Mouse (Mus musculus): ENCODE results near the gene Gys1.
"Not testable (repeated sequence)": the region's sequence is repeated elsewhere in the genome, so short reads cannot be mapped to it uniquely, and the experiment has no call there.

Gene Gys1

DNA sequence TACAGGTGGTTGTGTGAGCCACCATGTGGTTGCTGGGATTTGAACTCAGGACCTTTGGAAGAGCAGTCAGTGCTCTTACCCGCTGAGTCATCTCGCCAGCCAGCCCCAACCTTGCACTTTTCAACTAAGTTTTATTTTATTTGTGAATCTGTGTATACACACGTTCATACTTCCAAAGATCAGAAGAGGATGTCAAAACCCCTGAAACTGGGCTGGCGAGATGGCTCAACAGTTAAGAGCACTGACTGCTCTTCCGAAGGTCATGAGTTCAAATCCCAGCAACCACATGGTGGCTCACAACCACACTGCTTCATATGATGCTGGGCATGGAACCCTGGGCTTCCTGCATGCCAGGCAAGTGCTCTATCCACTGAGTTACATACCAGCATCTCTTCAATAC is 50.3 kb downstream of the Gys1 start:
- not testable (repeated sequence) for DNase-seq

DNA sequence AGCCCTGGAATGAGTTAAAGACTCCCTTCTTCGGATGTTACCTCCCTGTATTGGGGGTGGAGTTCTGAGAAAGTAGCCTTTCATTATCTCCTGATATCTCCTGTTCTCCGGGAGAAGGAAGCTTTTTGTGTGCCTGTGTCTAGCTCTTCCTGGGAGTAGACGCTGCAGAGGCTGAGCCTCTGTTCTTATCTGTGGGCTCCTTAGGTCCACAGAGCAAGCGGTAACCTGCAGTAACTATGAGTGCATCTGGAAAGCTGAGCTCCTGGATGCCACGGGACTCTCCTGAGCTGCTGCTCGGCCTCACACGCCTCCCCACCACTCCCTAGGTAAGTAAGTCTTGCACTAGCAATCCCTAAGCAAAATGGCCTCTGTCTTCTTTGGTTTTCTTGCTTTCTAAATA is 51.5 kb downstream of the Gys1 start:
- no peak for DNase-seq

DNA sequence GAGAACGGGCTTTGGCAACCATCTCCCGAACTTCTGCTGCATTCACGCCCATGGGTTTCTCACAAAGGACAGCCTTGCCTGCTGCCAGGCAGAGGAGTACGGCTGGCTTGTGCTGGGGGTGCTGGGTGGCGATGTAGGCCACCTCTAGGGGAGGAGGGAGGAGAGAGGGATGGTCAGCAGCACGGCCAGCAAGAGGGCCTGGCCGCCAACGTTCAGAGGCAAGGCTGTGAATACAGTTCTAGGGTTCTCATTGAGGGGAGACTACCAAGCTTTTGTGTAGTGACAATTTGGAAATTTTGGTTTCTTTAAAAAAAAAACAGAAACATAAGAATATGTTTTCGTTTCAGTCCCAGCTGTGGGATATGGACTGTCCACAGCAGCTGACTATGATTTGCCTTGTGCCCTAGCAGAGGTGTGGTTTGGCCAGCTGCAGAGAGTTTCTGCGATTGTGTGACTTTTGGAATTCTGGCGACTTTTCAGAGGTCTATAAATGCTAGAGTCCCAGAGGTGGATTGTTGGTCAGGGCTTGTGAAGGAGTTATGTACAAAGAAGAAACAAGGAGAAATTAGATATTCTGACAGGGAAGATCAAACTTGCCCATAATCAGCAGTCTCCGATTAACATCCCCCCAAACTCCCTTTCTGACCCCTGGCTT is 52.2 kb downstream of the Gys1 start, which contains the start of gene Gm45808:
TSS of gene Gm45808 (minus strand) at position 51 of the 655 bp plus-strand sequence.
- no peak for DNase-seq

DNA sequence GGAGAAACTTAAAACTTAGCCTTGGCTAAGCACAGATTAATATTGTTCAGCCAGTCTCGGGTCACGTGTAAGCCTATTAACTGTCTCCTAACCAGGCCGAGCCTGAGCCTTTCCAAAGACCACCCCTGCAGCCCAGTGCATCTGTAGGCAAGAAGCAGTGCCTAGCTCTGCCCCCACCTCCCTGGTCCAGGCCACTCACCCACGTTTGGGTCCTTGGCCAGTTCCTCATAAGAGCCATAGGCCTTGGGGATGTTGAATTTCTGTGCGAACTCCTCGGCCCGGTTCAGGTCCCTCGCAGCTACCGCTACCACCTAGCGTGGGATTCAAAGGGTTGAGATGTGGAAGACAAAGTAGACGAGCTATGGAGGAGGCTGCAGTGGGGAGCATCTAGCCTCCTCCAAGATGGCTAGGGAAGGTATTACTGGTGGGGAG is 53.2 kb downstream of the Gys1 start:
- DNase-seq: no peak

DNA sequence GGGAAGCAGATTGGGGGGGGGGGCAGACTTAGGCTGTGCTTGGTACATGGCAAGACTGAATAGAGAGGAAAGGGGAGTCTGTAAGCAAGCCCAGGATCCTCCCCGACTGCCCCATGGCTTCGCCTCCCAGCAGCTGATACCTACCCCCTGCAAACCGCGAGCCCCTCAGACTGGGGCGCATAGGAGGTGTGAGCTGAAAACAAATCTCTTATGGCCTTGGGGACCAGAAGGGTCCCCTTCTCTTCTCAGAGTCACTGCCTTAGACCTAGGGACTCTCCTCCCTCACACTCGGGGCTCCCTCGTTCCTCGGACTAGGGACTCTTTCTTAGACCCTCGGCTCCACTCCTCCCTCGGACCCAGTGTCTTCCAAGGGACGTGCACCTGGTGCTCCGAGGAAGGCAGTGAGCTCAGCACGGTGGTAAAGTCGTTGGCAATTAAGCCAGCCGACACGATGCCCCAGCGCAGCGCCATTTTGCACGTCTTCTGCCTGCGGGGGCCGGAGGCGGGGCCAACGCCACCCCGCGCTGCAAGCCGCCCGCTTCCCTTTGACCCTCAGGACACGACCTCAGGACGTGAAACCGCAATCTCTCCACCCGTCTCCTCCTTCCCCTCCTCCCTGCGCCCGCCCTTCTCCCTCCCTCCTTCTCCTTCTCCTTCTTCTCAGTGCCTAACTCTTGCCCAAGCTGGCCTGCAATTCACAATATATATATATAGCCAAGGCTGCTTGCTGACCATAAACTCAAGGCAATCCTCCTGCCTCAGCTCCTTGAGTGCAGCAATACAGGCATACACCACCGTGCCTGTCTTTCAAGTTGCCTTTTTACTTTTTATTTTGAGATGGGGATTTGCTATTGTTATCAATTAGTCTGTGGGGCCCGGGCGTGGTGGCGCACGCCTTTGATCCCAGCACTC is 53.9 kb downstream of the Gys1 start, which contains the start of gene Dhdh:
TSS of gene Dhdh (minus strand) at position 513 of the 912 bp plus-strand sequence.
- peak; percentile 56 to 59 for DNase-seq

DNA sequence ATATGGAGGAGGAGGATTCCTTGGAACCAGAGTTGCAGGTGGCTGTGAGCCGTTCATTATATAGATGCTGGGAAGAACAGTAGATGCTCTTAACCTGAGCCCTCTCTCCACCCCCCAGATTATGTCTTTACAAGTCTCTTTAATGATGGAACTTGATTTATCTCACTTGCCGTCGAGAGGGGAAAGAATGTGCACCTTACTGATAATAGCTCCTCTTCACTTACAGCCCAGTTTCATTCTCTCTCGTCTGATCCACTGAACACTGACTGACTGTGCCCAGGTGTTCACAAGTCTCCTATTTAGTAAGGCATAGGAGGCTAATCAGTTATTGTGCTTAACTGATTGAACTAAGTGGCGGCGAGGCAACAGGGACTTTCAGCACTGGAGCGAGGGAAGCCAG is 54.9 kb downstream of the Gys1 start:
- DNase-seq: no peak

DNA sequence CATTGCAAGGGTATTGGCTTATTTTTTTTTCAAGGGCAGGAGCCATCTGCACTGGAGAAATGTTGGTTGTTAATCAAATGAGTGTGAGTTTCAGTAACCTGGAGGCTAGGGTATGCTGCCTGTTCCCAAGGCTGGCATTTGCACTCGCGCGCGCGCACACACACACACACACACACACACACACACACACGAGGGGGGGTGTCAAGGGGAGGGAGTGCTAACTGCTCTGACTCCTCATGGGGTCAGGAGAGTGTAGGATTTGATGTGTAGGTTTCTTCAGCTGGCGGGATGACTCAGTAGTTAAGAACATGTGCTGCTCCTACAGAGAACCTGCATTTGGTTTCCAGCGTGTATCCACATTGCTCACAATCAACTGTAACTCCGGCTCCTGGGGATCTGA is 56.2 kb downstream of the Gys1 start:
- DNase-seq: no peak

DNA sequence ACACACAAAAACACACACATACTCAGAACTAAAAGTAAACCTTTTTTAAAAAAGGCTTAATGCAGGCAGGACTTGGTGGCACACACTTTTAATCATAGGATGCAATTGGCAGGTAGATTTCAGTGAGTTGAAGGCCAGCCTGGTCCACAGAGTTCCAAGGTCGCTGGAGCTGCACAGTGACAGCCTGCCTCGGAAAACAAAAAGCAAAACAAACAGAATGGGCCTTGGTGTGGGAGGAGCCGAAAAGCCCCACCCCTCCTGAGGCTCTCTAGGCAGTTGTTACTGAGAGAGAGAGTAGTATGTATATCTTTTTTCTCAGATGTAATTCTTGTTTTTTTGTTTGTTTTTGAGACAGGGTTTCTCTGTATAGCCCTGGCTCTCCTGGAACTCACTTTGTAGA is 56.6 kb downstream of the Gys1 start:
- no peak for DNase-seq

DNA sequence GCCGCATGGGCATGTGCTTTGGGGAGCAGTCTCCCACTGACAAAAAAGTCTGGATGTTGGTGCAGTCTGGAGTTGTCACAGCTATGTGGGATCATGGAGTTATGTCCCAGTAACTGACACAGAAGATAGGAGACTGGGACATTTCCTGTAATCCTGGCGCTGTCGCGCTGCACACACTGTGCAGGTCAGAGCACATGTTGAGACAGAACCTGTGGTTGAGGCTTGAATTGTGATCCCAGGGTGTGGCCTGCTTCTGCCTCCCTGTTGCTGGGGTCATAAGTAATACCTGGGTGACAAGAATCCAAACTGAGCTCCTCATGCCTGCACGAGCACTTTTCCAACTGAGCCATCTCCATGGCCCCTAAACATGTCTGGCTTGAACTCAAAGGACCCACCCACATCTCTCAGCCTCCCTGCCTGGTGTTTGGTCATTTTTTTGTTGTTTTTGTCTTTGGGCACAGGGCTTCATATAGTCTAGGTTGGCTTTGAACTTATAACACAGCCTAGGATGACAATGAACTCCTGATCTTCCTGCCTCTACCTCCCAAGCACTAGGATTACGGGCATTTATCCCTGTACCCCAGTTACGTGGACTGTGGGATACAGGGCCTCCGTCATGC is 57.7 kb downstream of the Gys1 start:
- DNase-seq: no peak

DNA sequence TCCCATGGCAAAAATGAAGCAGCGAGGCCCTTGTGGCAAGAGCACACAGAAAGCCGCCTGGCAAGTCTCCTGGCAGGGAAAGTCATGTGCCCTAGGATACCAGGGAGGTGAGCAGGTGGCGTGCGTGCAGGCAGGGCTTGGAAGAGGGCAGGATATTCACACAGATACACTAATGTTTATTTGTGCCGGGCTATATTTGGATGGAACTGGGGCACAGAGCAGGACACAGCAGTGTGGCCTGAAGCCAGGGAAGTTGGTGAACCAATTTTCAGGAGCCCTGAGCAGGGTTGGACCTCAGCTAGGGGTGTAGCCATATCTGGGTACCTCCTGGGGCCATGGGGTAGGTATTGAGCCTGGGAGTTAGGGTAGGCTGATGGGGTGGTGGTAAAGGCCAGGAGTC is 58.3 kb downstream of the Gys1 start:
- no peak for DNase-seq

DNA sequence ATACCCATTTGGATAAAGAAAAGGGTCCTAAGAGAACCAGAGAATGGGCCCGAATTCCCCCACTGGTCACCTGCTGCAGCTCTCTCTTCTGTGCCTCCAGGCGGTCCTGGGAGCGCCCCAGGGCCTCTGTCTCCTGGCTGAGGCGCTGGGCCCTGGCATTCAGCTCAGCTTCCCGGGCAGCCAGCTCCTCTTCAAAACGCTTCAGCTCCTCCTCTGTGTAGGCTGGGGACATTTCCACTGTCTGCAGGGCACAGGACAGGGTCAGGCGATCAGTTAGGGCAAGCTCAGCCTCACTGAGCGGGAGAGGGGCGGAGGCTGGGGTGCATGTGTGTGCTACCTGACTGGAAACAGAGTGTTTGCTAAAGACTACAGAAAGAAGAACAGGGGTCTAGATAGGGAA is 59.9 kb downstream of the Gys1 start:
- no peak for DNase-seq

DNA sequence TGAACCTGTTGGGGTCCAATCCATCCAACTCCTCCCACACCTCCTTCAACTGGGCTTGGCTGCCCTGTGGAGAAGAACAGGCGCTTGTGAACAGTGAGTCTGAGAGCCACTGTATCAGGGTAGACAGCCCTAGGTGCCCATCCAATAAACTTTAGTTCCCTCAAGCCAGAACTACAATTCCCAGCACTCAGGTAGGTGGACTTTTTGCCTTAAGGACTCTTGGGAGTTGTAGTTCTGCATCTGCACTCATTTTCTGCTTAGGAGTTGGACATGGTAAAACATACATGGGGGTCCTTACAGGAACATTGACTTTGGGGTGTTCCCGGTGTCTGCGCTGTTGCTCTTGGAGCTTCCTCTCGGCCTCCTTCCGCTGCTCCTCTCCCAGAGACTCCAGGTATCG is 63.8 kb downstream of the Gys1 start:
- no peak for DNase-seq
